ENCODE assay signal across 12 mouse cellular contexts in the genomic region with DNA sequence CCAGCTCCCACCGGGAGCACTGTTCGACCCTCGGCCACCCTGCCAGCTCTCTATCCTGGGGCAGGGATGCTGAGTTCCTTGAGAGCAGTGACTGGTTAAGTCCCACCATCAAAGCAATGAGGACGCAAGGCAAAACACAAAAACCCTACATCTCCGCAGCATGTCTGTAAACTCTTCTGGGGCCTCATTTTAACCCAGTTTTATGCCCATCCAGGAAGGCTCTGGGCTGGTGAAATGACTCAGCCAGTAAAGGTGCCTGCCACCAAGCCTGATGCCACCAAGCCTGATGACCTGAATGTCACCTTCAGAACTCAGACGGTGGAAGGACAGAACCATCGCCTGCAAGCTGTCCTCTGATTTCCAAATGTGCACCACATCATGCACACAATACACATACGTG. TPM values are rescaled to one million over a fixed set of nuclear protein-coding genes. Genes with fewer than 3 reads are reported as not detected.
DNase-seq lines count a peak whose midpoint lies in the region; ATAC-seq lines count a peak whose summit lies in the region.
"Had no signal": no experiment of that assay in that cellular context is flagged by ENCODE, and none has a peak within 500 bp of the region (broad histone marks: within the 10 kb centered on the region; RNA-seq: fewer than 3 reads in every experiment).

No protein-coding gene starts in this region.

- 0 out of 2 replicates have a peak, but pooled peaks cover 2% of the 10 kb centered on the region for H3K36me3 ChIP-seq in heart, embryonic 16.5 days (ENCODE audit: control insufficient read depth, insufficient read depth)
- peaks cover 43% of the 10 kb centered on the region for H3K36me3 ChIP-seq in megakaryocyte, embryonic 14.5 days (replicated peaks; ENCODE audit: low read length)
- H3K36me3 ChIP-seq in intestine, embryonic 15.5 days = no peaks in the 10 kb centered on the region
- H3K36me3 ChIP-seq in neural tube, embryonic 13.5 days = no peaks in the 10 kb centered on the region

- ATAC-seq in heart, embryonic 16.5 days (replicated peaks; ENCODE audit: extremely low read depth, insufficient read depth, low FRiP score) = no peak
- no peak for ATAC-seq in megakaryocyte, adult 5-6 weeks (ENCODE audit: poor library complexity, severe bottlenecking)
- ATAC-seq in intestine, embryonic 15.5 days = no peak
- ATAC-seq in neural tube, embryonic 13.5 days (ENCODE audit: low read depth) = no peak

- H3K27me3 ChIP-seq in heart, embryonic 16.5 days (ENCODE audit: control insufficient read depth, insufficient read depth, low read length) = no peaks in the 10 kb centered on the region
- H3K27me3 ChIP-seq in megakaryocyte, embryonic 14.5 days (replicated peaks) = no peaks in the 10 kb centered on the region
- no peaks in the 10 kb centered on the region for H3K27me3 ChIP-seq in intestine, embryonic 15.5 days (replicated peaks)
- 0 out of 2 replicates have a peak, but pooled peaks cover 1% of the 10 kb centered on the region for H3K27me3 ChIP-seq in neural tube, embryonic 13.5 days

- no peak overlapping the region for H3K4me3 ChIP-seq in heart, embryonic 16.5 days (ENCODE audit: low read length)
- peak overlapping the region; percentile 47 for H3K4me3 ChIP-seq in megakaryocyte, embryonic 14.5 days (replicated peaks)
- H3K4me3 ChIP-seq in intestine, embryonic 15.5 days (replicated peaks) = no peak overlapping the region
- H3K4me3 ChIP-seq in neural tube, embryonic 13.5 days = peak overlapping the region; percentile 74; the same call in 1 of the 2 replicates

- no peak overlapping the region for H3K27ac ChIP-seq in heart, embryonic 16.5 days (ENCODE audit: low read length)
- H3K27ac ChIP-seq in intestine, embryonic 15.5 days = no peak overlapping the region
- no peak overlapping the region for H3K27ac ChIP-seq in neural tube, embryonic 13.5 days (replicated peaks)

- WGBS in heart, embryonic 16.5 days = 66% methylated on average over 8 of the region's 8 CpGs
- WGBS in intestine, embryonic 15.5 days = 76% methylated on average over 8 of the region's 8 CpGs
- 79% methylated on average over 8 of the region's 8 CpGs for WGBS in neural tube, embryonic 13.5 days

- H3K9me3 ChIP-seq in heart, embryonic 16.5 days (replicated peaks; ENCODE audit: control insufficient read depth, low read length) = no peaks in the 10 kb centered on the region
- no peaks in the 10 kb centered on the region for H3K9me3 ChIP-seq in megakaryocyte, embryonic 14.5 days
- no peaks in the 10 kb centered on the region for H3K9me3 ChIP-seq in intestine, embryonic 15.5 days
- H3K9me3 ChIP-seq in neural tube, embryonic 13.5 days = no peaks in the 10 kb centered on the region

- peaks cover 64% of the 10 kb centered on the region for H3K4me1 ChIP-seq in heart, embryonic 16.5 days (ENCODE audit: control insufficient read depth, insufficient read depth, low read length)
- H3K4me1 ChIP-seq in megakaryocyte, embryonic 14.5 days = peaks cover 80% of the 10 kb centered on the region
- peaks cover 71% of the 10 kb centered on the region for H3K4me1 ChIP-seq in intestine, embryonic 15.5 days (replicated peaks)
- H3K4me1 ChIP-seq in neural tube, embryonic 13.5 days (replicated peaks) = peaks cover 86% of the 10 kb centered on the region

- H3K4me2 ChIP-seq in heart, embryonic 16.5 days (ENCODE audit: low read depth, low read length) = 0 out of 2 replicates have a peak overlapping the region, but pooled peaks have one; percentile 1
- H3K4me2 ChIP-seq in intestine, embryonic 15.5 days (replicated peaks) = peak overlapping the region; percentile 79
- peak overlapping the region; percentile 98 for H3K4me2 ChIP-seq in neural tube, embryonic 13.5 days

- intact Hi-C loops in heart, postnatal 10 days (cut with DNase I) = loop anchor here (5.0 to 10.0 kb wide), 2 partner anchors 46 to 619 kb away; no protein-coding TSS in a partner anchor
- intact Hi-C loops in left cerebral cortex, postnatal 14 days (cut with DNase I) = no loop called here

- DNase-seq in heart, postnatal 10 days = no peak
- DNase-seq in left cerebral cortex, postnatal 14 days (ENCODE audit: low spot score in 2 of 2) = no peak
- no peak for DNase-seq in retina, embryonic 14.5 days (ENCODE audit: low spot score)
- DNase-seq: cerebellum, adult 18-20 months; embryo, embryonic 11 days; lung, adult 2 months; right cerebral cortex, postnatal 14 days had no signal

- H3K9ac ChIP-seq in heart, embryonic 16.5 days (ENCODE audit: low read length) = no peak overlapping the region
- no peak overlapping the region for H3K9ac ChIP-seq in intestine, embryonic 15.5 days
- peak overlapping the region; percentile 34; the same call in 1 of the 2 replicates for H3K9ac ChIP-seq in neural tube, embryonic 13.5 days

RNA-seq across cellular contexts. Expression of gene Smad3, which starts 4.4 kb away (rescaled TPM):
- 12.5 and 13.7 TPM in 2 replicates for polyA plus RNA-seq in heart, embryonic 16.5 days (2015; fragmentation: Nextera tagmentation; extraction: Ambion mirVana)
- 10 to 100 TPM; 17.0 to 22.6 TPM for total RNA-seq in heart, postnatal 10 days (2021)
- 2.8 and 5.9 TPM in 2 replicates for polyA plus RNA-seq in megakaryocyte, embryonic 14.5 days (2012; ENCODE audit: insufficient read depth, low replicate concordance)
- 9.1 and 15.0 TPM in 2 replicates for total RNA-seq in megakaryocyte, adult 5-6 weeks (2015)
- 9.7 and 12.7 TPM in 2 replicates for total RNA-seq in megakaryocyte, adult 5-6 weeks (2017)
- 14.8 and 15.3 TPM in 2 replicates for polyA plus RNA-seq in intestine, embryonic 15.5 days (2015; fragmentation: Nextera tagmentation; extraction: Ambion mirVana)
- polyA plus RNA-seq in neural tube, embryonic 13.5 days (2015; fragmentation: Nextera tagmentation; extraction: Ambion mirVana) = 13.2 and 14.9 TPM in 2 replicates
- total RNA-seq in left cerebral cortex, postnatal 14 days (2021) = 10 to 100 TPM; 36.9 to 38.3 TPM

Comparison
In these comparisons a context has a peak if more than half of its experiments do, and no peak if none do; other contexts are left out.
1. H3K4me2 ChIP-seq: peak in every context shown above with its lines; median percentile 98 in neural tube, embryonic 13.5 days; 79 in intestine, embryonic 15.5 days; 1 in heart, embryonic 16.5 days.
2. H3K4me3 ChIP-seq: peak in megakaryocyte, embryonic 14.5 days (single experiment) and neural tube, embryonic 13.5 days (single experiment); none in heart, embryonic 16.5 days (single experiment) and intestine, embryonic 15.5 days (single experiment).